Comparison of ENCODE assay signal across 18 mouse cellular contexts in genomic region chr10:99383028-99383427, GRCm38 (mm10).
A peak's percentile ranks its signal among the peaks of the same experiment; 100 is the strongest.
DNase-seq lines count a peak whose midpoint lies in the region.
"Had no signal": no experiment of that assay in that cellular context is flagged by ENCODE, and none has a peak within 500 bp of the region (broad histone marks: within the 10 kb centered on the region; RNA-seq: fewer than 3 reads in every experiment).

No protein-coding gene starts in this region.

- H3K27ac ChIP-seq in embryonic facial prominence, embryonic 10.5 days (replicated peaks) = peak overlapping the region; percentile 62
- H3K27ac ChIP-seq: embryonic facial prominence, embryonic 12.5 days; liver, embryonic 12.5 days; neural tube, embryonic 13.5 days had no signal

- H3K27me3 ChIP-seq in embryonic facial prominence, embryonic 10.5 days (replicated peaks; ENCODE audit: low read depth, poor library complexity, severe bottlenecking) = 0 out of 2 replicates have a peak, but pooled peaks cover 2% of the 10 kb centered on the region
- H3K27me3 ChIP-seq: embryonic facial prominence, embryonic 12.5 days; liver, embryonic 12.5 days; neural tube, embryonic 13.5 days; Patski had no signal

- no peaks in the 10 kb centered on the region for H3K36me3 ChIP-seq in embryonic facial prominence, embryonic 10.5 days (replicated peaks)
- H3K36me3 ChIP-seq: embryonic facial prominence, embryonic 12.5 days; liver, embryonic 12.5 days; neural tube, embryonic 13.5 days had no signal

- 38% methylated on average over 4 of the region's 4 CpGs for WGBS in embryonic facial prominence, embryonic 10.5 days

- H3K4me3 ChIP-seq in embryonic facial prominence, embryonic 10.5 days = no peak overlapping the region
- H3K4me3 ChIP-seq: embryonic facial prominence, embryonic 12.5 days; liver, embryonic 12.5 days; neural tube, embryonic 13.5 days had no signal

- intact Hi-C loops in left cerebral cortex, postnatal 4 days (cut with DNase I) = no loop called here

- peaks cover 43% of the 10 kb centered on the region for H3K4me1 ChIP-seq in embryonic facial prominence, embryonic 10.5 days
- H3K4me1 ChIP-seq: liver, embryonic 12.5 days; neural tube, embryonic 13.5 days had no signal

- no peaks in the 10 kb centered on the region for H3K9me3 ChIP-seq in embryonic facial prominence, embryonic 10.5 days
- H3K9me3 ChIP-seq: embryonic facial prominence, embryonic 12.5 days; liver, embryonic 12.5 days; neural tube, embryonic 13.5 days had no signal

- DNase-seq in cerebellum, postnatal 14 days = peak; percentile 20 to 37
- no peak for DNase-seq in cerebellum, adult 11-12 months
- DNase-seq in left cerebral cortex, postnatal 4 days = peak; percentile 28
- no peak for DNase-seq in left cerebral cortex, adult 18-20 months (ENCODE audit: low spot score in 2 of 2)
- DNase-seq in embryonic facial prominence, embryonic 10.5 days (ENCODE audit: low spot score) = peak; percentile 72
- peak; percentile 20 for DNase-seq in retina, embryonic 14.5 days (ENCODE audit: low spot score)
- no peak for DNase-seq in left cerebral cortex, adult 11 months (ENCODE audit: low spot score)
- DNase-seq in thymus, postnatal 0 days (ENCODE audit: low spot score) = no peak
- DNase-seq: adrenal gland, postnatal 25 days; cerebellum, adult 9-10 months; heart, postnatal 36 days; kidney, adult 9 months; lung, embryonic 14.5 days; thymus, postnatal 36 days had no signal

Comparison
In these comparisons a context has a peak if more than half of its experiments do, and no peak if none do; other contexts are left out.
1. DNase-seq: peak in cerebellum, postnatal 14 days (2 of 2), left cerebral cortex, postnatal 4 days (single experiment), embryonic facial prominence, embryonic 10.5 days (single experiment) and retina, embryonic 14.5 days (single experiment); none in cerebellum, adult 11-12 months (single experiment), left cerebral cortex, adult 18-20 months (0 of 2), left cerebral cortex, adult 11 months (single experiment) and thymus, postnatal 0 days (single experiment).